13 mouse cellular contexts compared by ENCODE assay signal in genomic region chr1:38777500-38777899, GRCm38 (mm10). TPM values are rescaled to one million over a fixed set of nuclear protein-coding genes. Genes with fewer than 3 reads are reported as not detected.
DNase-seq lines count a peak whose midpoint lies in the region; ATAC-seq lines count a peak whose summit lies in the region.
"Had no signal": no experiment of that assay in that cellular context is flagged by ENCODE, and none has a peak within 500 bp of the region (broad histone marks: within the 10 kb centered on the region; RNA-seq: fewer than 3 reads in every experiment).

No protein-coding gene starts in this region.

- peak; percentile 86 for ATAC-seq in granulocyte monocyte progenitor cell, adult 5-6 weeks (replicated peaks; ENCODE audit: poor library complexity, severe bottlenecking)
- peak; percentile 44 for ATAC-seq in monocyte, adult 5-6 weeks (replicated peaks; ENCODE audit: insufficient number of reproducible peaks, low FRiP score, low TSS enrichment, poor library complexity, severe bottlenecking)

- DNase-seq in thymus, postnatal 14 days = peak; percentile 14
- DNase-seq in thymus, postnatal 10 days (ENCODE audit: low spot score in 2 of 2) = no peak
- DNase-seq in layer of hippocampus, postnatal 10 days (ENCODE audit: low spot score in 2 of 2) = no peak
- DNase-seq in adrenal gland, postnatal 14 days = no peak
- DNase-seq in heart, adult 8-10 months (ENCODE audit: low spot score) = no peak
- no peak for DNase-seq in layer of hippocampus, adult 8-10 months (ENCODE audit: low spot score in 2 of 2)
- DNase-seq: adrenal gland, postnatal 36 days; cerebellum, adult 11-12 months; embryo, embryonic 11 days; heart, adult 2 months; kidney, adult 18-20 months had no signal

RNA-seq across cellular contexts. Expression of gene Lonrf2, which starts 59.0 kb away (rescaled TPM):
- not detected in 2 replicates for total RNA-seq in granulocyte monocyte progenitor cell, adult 5-6 weeks (2014; fragmentation: Nextera tagmentation)
- 0.31 TPM in 1 of 2 replicates, not detected in the other for total RNA-seq in granulocyte monocyte progenitor cell, adult 5-6 weeks (2017)
- total RNA-seq in monocyte, adult 5-6 weeks (2017) = not detected in 3 replicates
- total RNA-seq in layer of hippocampus, postnatal 10 days (2021) = 100 to 1,000 TPM; 122 TPM
- total RNA-seq in adrenal gland, postnatal 14 days (2021) = 5.0 and 5.3 TPM in 2 replicates
- 1 to 10 TPM; 4.2 to 5.1 (median 4.7) TPM for total RNA-seq in heart, adult 8-10 months (2022)
- 100 to 1,000 TPM in 2 of 4 experiments, 10 to 100 TPM in 2; 96.0 to 117 (median 106) TPM for total RNA-seq in layer of hippocampus, adult 8-10 months (2022)

Comparison
In these comparisons a context has a peak if more than half of its experiments do, and no peak if none do; other contexts are left out.
1. RNA of gene Lonrf2, which starts 59.0 kb away (total RNA-seq): 122 TPM in layer of hippocampus, postnatal 10 days and 96.0 to 117 TPM in layer of hippocampus, adult 8-10 months; 5.0 to 5.3 TPM in adrenal gland, postnatal 14 days, 4.2 to 5.1 TPM in heart, adult 8-10 months, 0.31 TPM in granulocyte monocyte progenitor cell, adult 5-6 weeks and not detected in monocyte, adult 5-6 weeks; every median in the first group is over 10 times any median in the second.